Mouse (Mus musculus) bone marrow macrophage, adult 2 months (primary cell): Measurements from ENCODE around the gene Ap2a2.
"Not testable (repeated sequence)": the region's sequence is repeated elsewhere in the genome, so short reads cannot be mapped to it uniquely, and the experiment has no call there.

Source experiments
- CTCF ChIP-seq: IDR thresholded peaks from 2 replicates; pipeline ENCODE4 v1.5.1; 2012; ENCODE audit warnings: low read depth, mild to moderate bottlenecking, low read length, moderate library complexity
- POLR2A ChIP-seq: IDR thresholded peaks from 2 replicates; pipeline ENCODE4 v1.6.1; 2012; ENCODE audit warnings: mild to moderate bottlenecking, low read depth, low read length, borderline replicate concordance

DNA sequence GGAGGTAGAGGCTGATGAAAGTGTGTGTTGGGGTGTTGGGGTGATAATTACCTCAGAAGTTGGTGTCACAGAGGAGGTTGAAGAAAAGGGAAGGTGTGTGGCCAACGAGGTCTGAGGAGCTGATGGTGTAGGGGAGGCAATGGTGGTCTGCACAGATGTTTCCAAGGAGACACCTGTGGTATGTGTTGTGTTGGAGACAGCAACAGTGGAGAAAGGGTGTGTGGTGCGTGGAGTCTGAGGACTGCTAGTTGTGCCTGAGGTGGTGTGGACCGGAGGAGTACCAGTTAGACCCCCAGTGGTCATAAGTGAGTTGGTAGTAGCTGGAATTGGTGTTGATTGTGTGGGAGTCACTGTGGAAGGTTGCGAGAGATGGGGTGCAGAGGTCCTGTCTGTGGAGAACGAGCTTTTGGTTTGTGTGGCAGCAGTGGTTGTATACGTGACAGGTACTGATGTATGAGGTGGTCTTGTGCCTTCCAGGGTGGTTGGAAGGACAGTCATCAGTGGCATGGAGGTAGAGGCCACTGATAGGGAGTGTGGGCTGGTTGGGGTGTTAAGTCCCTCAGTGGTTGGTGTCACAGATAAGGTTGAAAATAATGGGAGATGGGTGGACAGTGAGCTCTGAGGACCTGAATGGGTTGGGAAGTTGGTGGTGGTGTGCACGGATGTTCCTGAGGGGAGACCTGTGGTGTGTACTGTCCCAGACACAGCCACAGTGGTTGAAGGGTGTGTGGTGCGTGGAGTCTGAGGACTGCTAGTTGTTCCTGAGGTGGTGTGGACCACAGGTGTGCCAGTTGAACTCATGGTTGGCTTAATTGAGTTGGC is 76.8 kb downstream of the Ap2a2 start:
- not testable (repeated sequence) for TF ChIP-seq CTCF, POLR2A
